Mouse (Mus musculus): Measurements from ENCODE around the gene Fam57a. TPM values are rescaled to one million over a fixed set of nuclear protein-coding genes. Genes with fewer than 3 reads are reported as not detected.
"Not testable (repeated sequence)": the region's sequence is repeated elsewhere in the genome, so short reads cannot be mapped to it uniquely, and the experiment has no call there.

Fam57a gene
- polyA plus RNA-seq, 1 experiment from 2014 or later, result 3.7 TPM

GRCm38 (mm10) chr11:76186908-76187307 lies 7.4 kb downstream of the Fam57a start:
- H3K9me3 ChIP-seq (replicated peaks), result no peaks in the 10 kb centered on the region
- H3K4me2 ChIP-seq, result no peak overlapping the region
- ATAC-seq (ENCODE audit: insufficient read depth), result no peak
- H3K27ac ChIP-seq (replicated peaks), result no peak overlapping the region
- WGBS (ENCODE audit: insufficient replicate concordance), result 72% methylated on average over 6 of the region's 6 CpGs
- H3K4me3 ChIP-seq (replicated peaks), result no peak overlapping the region
- H3K36me3 ChIP-seq (replicated peaks), result no peaks in the 10 kb centered on the region
- no peak overlapping the region for H3K9ac ChIP-seq
- no peaks in the 10 kb centered on the region for H3K4me1 ChIP-seq (replicated peaks)
- no peaks in the 10 kb centered on the region for H3K27me3 ChIP-seq

GRCm38 (mm10) chr11:76196275-76196976 lies 17.0 kb downstream of the Fam57a start:
- H3K9me3 ChIP-seq (replicated peaks), result no peaks in the 10 kb centered on the region
- H3K36me3 ChIP-seq (replicated peaks), result no peaks in the 10 kb centered on the region
- H3K27ac ChIP-seq (replicated peaks), result no peak overlapping the region
- H3K4me1 ChIP-seq (replicated peaks), result peaks cover 2% of the 10 kb centered on the region; the same call in 1 of the 2 replicates
- H3K4me2 ChIP-seq, result no peak overlapping the region
- 59% methylated on average over 8 of the region's 8 CpGs for WGBS (ENCODE audit: insufficient replicate concordance)
- no peak overlapping the region for H3K9ac ChIP-seq
- ATAC-seq (ENCODE audit: insufficient read depth), result no peak
- H3K27me3 ChIP-seq, result peaks cover 22% of the 10 kb centered on the region
- no peak overlapping the region for H3K4me3 ChIP-seq (replicated peaks)

GRCm38 (mm10) chr11:76196977-76197469 lies 17.6 kb downstream of the Fam57a start:
- ATAC-seq (ENCODE audit: insufficient read depth), result no peak
- 39% methylated on average over 8 of the region's 8 CpGs for WGBS (ENCODE audit: insufficient replicate concordance)
- no peak overlapping the region for H3K27ac ChIP-seq (replicated peaks)
- no peak overlapping the region for H3K9ac ChIP-seq
- H3K4me3 ChIP-seq (replicated peaks), result no peak overlapping the region
- peaks cover 28% of the 10 kb centered on the region for H3K27me3 ChIP-seq
- no peaks in the 10 kb centered on the region for H3K9me3 ChIP-seq (replicated peaks)
- H3K4me2 ChIP-seq, result no peak overlapping the region
- H3K4me1 ChIP-seq (replicated peaks), result peaks cover 8% of the 10 kb centered on the region
- H3K36me3 ChIP-seq (replicated peaks), result no peaks in the 10 kb centered on the region

GRCm38 (mm10) chr11:76201761-76202674 lies 22.5 kb downstream of the Fam57a start:
- Histone ChIP-seq H3K27ac (replicated peaks) (no peak overlapping the region), H3K27me3 (peaks cover 54% of the 10 kb centered on the region), H3K4me3 (replicated peaks) (peak overlapping the region; percentile 67), H3K9ac (peak overlapping the region; percentile 65), H3K9me3 (replicated peaks) (no peaks in the 10 kb centered on the region), H3K36me3 (replicated peaks) (no peaks in the 10 kb centered on the region), H3K4me1 (replicated peaks) (peaks cover 20% of the 10 kb centered on the region), H3K4me2 (peak overlapping the region; percentile 98)
- peak; percentile 96 for ATAC-seq (ENCODE audit: insufficient read depth)
- under 1% methylated on average over 89 of the region's 90 CpGs for WGBS (ENCODE audit: insufficient replicate concordance)

- no peak overlapping the region for H3K4me2 ChIP-seq
- WGBS (ENCODE audit: insufficient replicate concordance), result 79% methylated on average over 5 of the region's 5 CpGs
- H3K36me3 ChIP-seq (replicated peaks), result peaks cover 11% of the 10 kb centered on the region
- H3K27me3 ChIP-seq, result peaks cover 28% of the 10 kb centered on the region
- ATAC-seq (ENCODE audit: insufficient read depth), result no peak
- H3K27ac ChIP-seq (replicated peaks), result no peak overlapping the region
- no peak overlapping the region for H3K4me3 ChIP-seq (replicated peaks)
- H3K9me3 ChIP-seq (replicated peaks), result no peaks in the 10 kb centered on the region
- H3K9ac ChIP-seq, result no peak overlapping the region
- H3K4me1 ChIP-seq (replicated peaks), result peaks cover 15% of the 10 kb centered on the region
Measured at GRCm38 (mm10) chr11:76206793-76207192, 27.3 kb downstream of the Fam57a start.

- Histone ChIP-seq H3K27me3 (no peaks in the 10 kb centered on the region), H3K4me2 (no peak overlapping the region), H3K4me1 (replicated peaks) (0 out of 2 replicates have a peak, but pooled peaks cover 5% of the 10 kb centered on the region), H3K9me3 (replicated peaks) (no peaks in the 10 kb centered on the region), H3K27ac (replicated peaks) (no peak overlapping the region), H3K9ac (no peak overlapping the region), H3K4me3 (replicated peaks) (no peak overlapping the region), H3K36me3 (replicated peaks) (peaks cover 28% of the 10 kb centered on the region)
- ATAC-seq (ENCODE audit: insufficient read depth), result no peak
- 76% methylated on average over 13 of the region's 13 CpGs for WGBS (ENCODE audit: insufficient replicate concordance)
Measured at GRCm38 (mm10) chr11:76210228-76210985, 30.9 kb downstream of the Fam57a start.

- not testable (repeated sequence) for H3K4me3 ChIP-seq (replicated peaks); H3K4me2 ChIP-seq; H3K27me3 ChIP-seq; H3K9me3 ChIP-seq (replicated peaks); ATAC-seq (ENCODE audit: insufficient read depth); H3K9ac ChIP-seq; H3K27ac ChIP-seq (replicated peaks)
- Histone ChIP-seq H3K36me3 (replicated peaks) (peaks cover 28% of the 10 kb centered on the region), H3K4me1 (replicated peaks) (peaks cover 16% of the 10 kb centered on the region)
- 85% methylated on average over 5 of the region's 6 CpGs for WGBS (ENCODE audit: insufficient replicate concordance)
Measured at GRCm38 (mm10) chr11:76211595-76211994, 32.1 kb downstream of the Fam57a start.

- no peak overlapping the region for H3K27ac ChIP-seq (replicated peaks)
- 77% methylated on average over 5 of the region's 5 CpGs for WGBS (ENCODE audit: insufficient replicate concordance)
- peaks cover 24% of the 10 kb centered on the region for H3K36me3 ChIP-seq (replicated peaks)
- H3K4me1 ChIP-seq (replicated peaks), result peaks cover 35% of the 10 kb centered on the region
- no peak overlapping the region for H3K4me2 ChIP-seq
- H3K9me3 ChIP-seq (replicated peaks), result no peaks in the 10 kb centered on the region
- no peak overlapping the region for H3K4me3 ChIP-seq (replicated peaks)
- no peak for ATAC-seq (ENCODE audit: insufficient read depth)
- H3K27me3 ChIP-seq, result no peaks in the 10 kb centered on the region
- H3K9ac ChIP-seq, result no peak overlapping the region
Measured at GRCm38 (mm10) chr11:76213841-76214240, 34.4 kb downstream of the Fam57a start.

- H3K4me2 ChIP-seq, result no peak overlapping the region
- no peak overlapping the region for H3K9ac ChIP-seq
- H3K9me3 ChIP-seq (replicated peaks), result no peaks in the 10 kb centered on the region
- no peak overlapping the region for H3K27ac ChIP-seq (replicated peaks)
- no peak overlapping the region for H3K4me3 ChIP-seq (replicated peaks)
- 64% methylated on average over 2 of the region's 2 CpGs for WGBS (ENCODE audit: insufficient replicate concordance)
- no peaks in the 10 kb centered on the region for H3K27me3 ChIP-seq
- H3K36me3 ChIP-seq (replicated peaks), result peaks cover 32% of the 10 kb centered on the region
- ATAC-seq (ENCODE audit: insufficient read depth), result no peak
- peaks cover 35% of the 10 kb centered on the region for H3K4me1 ChIP-seq (replicated peaks)
Measured at GRCm38 (mm10) chr11:76215011-76215410, 35.5 kb downstream of the Fam57a start.

GRCm38 (mm10) chr11:76216049-76216540 lies 36.6 kb downstream of the Fam57a start:
- peaks cover 32% of the 10 kb centered on the region for H3K36me3 ChIP-seq (replicated peaks)
- 75% methylated on average over 5 of the region's 5 CpGs for WGBS (ENCODE audit: insufficient replicate concordance)
- peaks cover 35% of the 10 kb centered on the region for H3K4me1 ChIP-seq (replicated peaks)
- peak overlapping the region; percentile 86 for H3K4me3 ChIP-seq (replicated peaks)
- ATAC-seq (ENCODE audit: insufficient read depth), result no peak
- no peak overlapping the region for H3K27ac ChIP-seq (replicated peaks)
- no peaks in the 10 kb centered on the region for H3K9me3 ChIP-seq (replicated peaks)
- peak overlapping the region; percentile 90; the same call in 1 of the 2 replicates for H3K9ac ChIP-seq
- peak overlapping the region; percentile 98 for H3K4me2 ChIP-seq
- no peaks in the 10 kb centered on the region for H3K27me3 ChIP-seq
